Mouse (Mus musculus) embryonic facial prominence, embryonic 14.5 days (tissue): ENCODE measurements at regions not wholly inside any gene's neighbourhood (a gene's known extent, or its start where the extent isn't known, plus 50 kb on each side); places are given as distances from the start of the nearest gene placed in this dataset.

Source experiments
- ATAC-seq: fragments of 200-750 bp; cut with Nextera tagmentation; 2 replicates; pipeline ENCODE4 v1.8.0; 2017; ENCODE audit warnings: low read depth, moderate number of reproducible peaks, moderate TSS enrichment
- DNase-seq: peaks from one replicate; pipeline ENCODE4 v3.0.0-alpha.2; 2015; ENCODE audit warnings: low spot score
- H3K27ac ChIP-seq: fragments of 300-500 bp; sonication (generic); replicated peaks from 2 replicates; pipeline ENCODE4 v1.5.1; 2014; ENCODE audit warnings: low read depth, mild to moderate bottlenecking, low read length, moderate library complexity
- H3K27me3 ChIP-seq: fragments of 300-500 bp; sonication (generic); replicated peaks from 2 replicates; pipeline ENCODE4 v1.6.1; 2014; ENCODE audit warnings: low read length; ENCODE audit not compliant: control insufficient read depth, insufficient read depth
- H3K36me3 ChIP-seq: fragments of 300-500 bp; sonication (generic); 2 replicates; pipeline ENCODE4 v1.6.1; 2014; ENCODE audit warnings: low read length, mixed read lengths; ENCODE audit not compliant: control insufficient read depth, insufficient read depth
- H3K4me1 ChIP-seq: fragments of 300-500 bp; sonication (generic); 2 replicates; pipeline ENCODE4 v1.6.1; 2014; ENCODE audit warnings: antibody characterized with exemption, low read length; ENCODE audit not compliant: control insufficient read depth, insufficient read depth
- H3K4me2 ChIP-seq: fragments of 300-500 bp; sonication (generic); 2 replicates; pipeline ENCODE4 v1.6.1; 2014; ENCODE audit warnings: low read depth, mild to moderate bottlenecking, low read length, moderate library complexity, mixed read lengths
- H3K4me3 ChIP-seq: fragments of 300-500 bp; sonication (generic); 2 replicates; pipeline ENCODE4 v1.5.1; 2014; ENCODE audit warnings: low read depth, mild to moderate bottlenecking, low read length
- H3K9ac ChIP-seq: fragments of 300-500 bp; sonication (generic); 2 replicates; pipeline ENCODE4 v1.6.1; 2014; ENCODE audit warnings: low read depth, mild to moderate bottlenecking, low read length, moderate library complexity, mixed read lengths
- H3K9me3 ChIP-seq: fragments of 300-500 bp; sonication (generic); 2 replicates; pipeline ENCODE4 v1.6.1; 2016; ENCODE audit warnings: low read length; ENCODE audit not compliant: control insufficient read depth
- WGBS: fragments of 180-500 bp; shearing (Covaris S2); extraction: QIAGEN DNeasy Blood & Tissue Kit; methylation state at CpG from one replicate; pipeline ENCODE4 v1.1.7; 2014; 5-methylcytosine and 5-hydroxymethylcytosine counted together

GRCm38 (mm10) chr1:148708084-148708483 is 1253.0 kb downstream of the Pla2g4a start:
- H3K27me3 ChIP-seq, result no peaks in the 10 kb centered on the region
- no peaks in the 10 kb centered on the region for H3K4me1 ChIP-seq
- no peaks in the 10 kb centered on the region for H3K36me3 ChIP-seq
- H3K4me3 ChIP-seq, result no peak overlapping the region
- ATAC-seq (no peak), DNase-seq (no peak)
- H3K27ac ChIP-seq, result no peak overlapping the region
- no peak overlapping the region for H3K4me2 ChIP-seq
- no peak overlapping the region for H3K9ac ChIP-seq
- H3K9me3 ChIP-seq, result no peaks in the 10 kb centered on the region

- Histone ChIP-seq H3K4me1 (no peaks in the 10 kb centered on the region), H3K4me2 (no peak overlapping the region), H3K36me3 (no peaks in the 10 kb centered on the region), H3K9me3 (no peaks in the 10 kb centered on the region), H3K27ac (no peak overlapping the region), H3K4me3 (no peak overlapping the region), H3K9ac (no peak overlapping the region), H3K27me3 (no peaks in the 10 kb centered on the region)
- DNase-seq, result peak; percentile 26
- ATAC-seq, result no peak; the same call in 1 of the 2 replicates
Measured at GRCm38 (mm10) chr1:148707657-148708056, 1253.4 kb downstream of the Pla2g4a start.

- H3K27me3 ChIP-seq, result no peaks in the 10 kb centered on the region
- no peaks in the 10 kb centered on the region for H3K36me3 ChIP-seq
- H3K9ac ChIP-seq, result no peak overlapping the region
- ATAC-seq, result no peak
- H3K4me3 ChIP-seq, result no peak overlapping the region
- H3K4me2 ChIP-seq, result no peak overlapping the region
- no peak for DNase-seq
- 66% methylated on average over 5 of the region's 5 CpGs for WGBS
- H3K4me1 ChIP-seq, result no peaks in the 10 kb centered on the region
- no peaks in the 10 kb centered on the region for H3K9me3 ChIP-seq
- H3K27ac ChIP-seq, result no peak overlapping the region
Measured at GRCm38 (mm10) chr1:148706271-148706807, 1254.8 kb downstream of the Pla2g4a start.

GRCm38 (mm10) chr1:148700599-148700954 is 1260.5 kb downstream of the Pla2g4a start:
- H3K27ac ChIP-seq, result no peak overlapping the region
- H3K9ac ChIP-seq, result no peak overlapping the region
- WGBS, result 62% methylated on average over 3 of the region's 3 CpGs
- no peaks in the 10 kb centered on the region for H3K36me3 ChIP-seq
- H3K4me3 ChIP-seq, result no peak overlapping the region
- H3K4me1 ChIP-seq, result no peaks in the 10 kb centered on the region
- H3K4me2 ChIP-seq, result no peak overlapping the region
- no peaks in the 10 kb centered on the region for H3K27me3 ChIP-seq
- H3K9me3 ChIP-seq, result no peaks in the 10 kb centered on the region
- DNase-seq (no peak), ATAC-seq (no peak)

GRCm38 (mm10) chr1:148699854-148700598 is 1261.1 kb downstream of the Pla2g4a start:
- H3K36me3 ChIP-seq, result no peaks in the 10 kb centered on the region
- no peak overlapping the region for H3K9ac ChIP-seq
- 48% methylated on average over 2 of the region's 2 CpGs for WGBS
- DNase-seq, result no peak
- no peaks in the 10 kb centered on the region for H3K9me3 ChIP-seq
- H3K27me3 ChIP-seq, result no peaks in the 10 kb centered on the region
- H3K4me1 ChIP-seq, result no peaks in the 10 kb centered on the region
- H3K27ac ChIP-seq, result no peak overlapping the region
- ATAC-seq, result no peak
- no peak overlapping the region for H3K4me3 ChIP-seq
- H3K4me2 ChIP-seq, result no peak overlapping the region

GRCm38 (mm10) chr1:148690085-148690484 is 1271.0 kb downstream of the Pla2g4a start:
- no peaks in the 10 kb centered on the region for H3K9me3 ChIP-seq
- DNase-seq (no peak), ATAC-seq (no peak)
- no peak overlapping the region for H3K9ac ChIP-seq
- no peaks in the 10 kb centered on the region for H3K4me1 ChIP-seq
- H3K4me2 ChIP-seq, result no peak overlapping the region
- no peaks in the 10 kb centered on the region for H3K36me3 ChIP-seq
- 60% methylated on average over 2 of the region's 2 CpGs for WGBS
- H3K4me3 ChIP-seq, result no peak overlapping the region
- no peaks in the 10 kb centered on the region for H3K27me3 ChIP-seq
- no peak overlapping the region for H3K27ac ChIP-seq

- DNase-seq (no peak), ATAC-seq (no peak)
- Histone ChIP-seq H3K27me3 (no peaks in the 10 kb centered on the region), H3K4me2 (no peak overlapping the region), H3K27ac (no peak overlapping the region), H3K36me3 (no peaks in the 10 kb centered on the region), H3K4me1 (no peaks in the 10 kb centered on the region), H3K9me3 (no peaks in the 10 kb centered on the region), H3K4me3 (no peak overlapping the region), H3K9ac (no peak overlapping the region)
- WGBS, result 86% methylated on average over 4 of the region's 4 CpGs
Measured at GRCm38 (mm10) chr1:148689618-148690017, 1271.5 kb downstream of the Pla2g4a start.

- Histone ChIP-seq H3K36me3 (no peaks in the 10 kb centered on the region), H3K27ac (no peak overlapping the region)
- no peak for DNase-seq
Measured at GRCm38 (mm10) chr1:148675516-148675915, 1285.6 kb downstream of the Pla2g4a start.

GRCm38 (mm10) chr1:148664409-148664808 is 1296.7 kb downstream of the Pla2g4a start:
- Histone ChIP-seq H3K9me3 (no peaks in the 10 kb centered on the region), H3K27me3 (no peaks in the 10 kb centered on the region), H3K27ac (no peak overlapping the region), H3K9ac (no peak overlapping the region), H3K4me3 (no peak overlapping the region), H3K4me1 (no peaks in the 10 kb centered on the region), H3K4me2 (no peak overlapping the region), H3K36me3 (no peaks in the 10 kb centered on the region)
- DNase-seq (no peak), ATAC-seq (no peak)
- WGBS, result 67% methylated on average over 4 of the region's 4 CpGs

More at GRCm38 (mm10) chr1:148675516-148675915, 1285.6 kb downstream of the Pla2g4a start:
- Histone ChIP-seq H3K4me1 (no peaks in the 10 kb centered on the region), H3K4me2 (no peak overlapping the region), H3K9me3 (no peaks in the 10 kb centered on the region), H3K9ac (no peak overlapping the region), H3K4me3 (no peak overlapping the region), H3K27me3 (no peaks in the 10 kb centered on the region)
- ATAC-seq, result no peak
